Mouse (Mus musculus) B cell, adult 62 days (primary cell): ENCODE measurements around the gene Aamdc. TPM values are rescaled to one million over a fixed set of nuclear protein-coding genes. Genes with fewer than 3 reads are reported as not detected.

ENCODE experiments used
- total RNA-seq: library from RNA; stranded (reverse); gene quantifications from 4 replicates; pipeline ENCODE4 v1.2.4, GENCODE M21; 2023

The Aamdc gene
- total RNA-seq, result 7.7 to 11.3 TPM (median 10.0 TPM) in 4 replicates

DNA sequence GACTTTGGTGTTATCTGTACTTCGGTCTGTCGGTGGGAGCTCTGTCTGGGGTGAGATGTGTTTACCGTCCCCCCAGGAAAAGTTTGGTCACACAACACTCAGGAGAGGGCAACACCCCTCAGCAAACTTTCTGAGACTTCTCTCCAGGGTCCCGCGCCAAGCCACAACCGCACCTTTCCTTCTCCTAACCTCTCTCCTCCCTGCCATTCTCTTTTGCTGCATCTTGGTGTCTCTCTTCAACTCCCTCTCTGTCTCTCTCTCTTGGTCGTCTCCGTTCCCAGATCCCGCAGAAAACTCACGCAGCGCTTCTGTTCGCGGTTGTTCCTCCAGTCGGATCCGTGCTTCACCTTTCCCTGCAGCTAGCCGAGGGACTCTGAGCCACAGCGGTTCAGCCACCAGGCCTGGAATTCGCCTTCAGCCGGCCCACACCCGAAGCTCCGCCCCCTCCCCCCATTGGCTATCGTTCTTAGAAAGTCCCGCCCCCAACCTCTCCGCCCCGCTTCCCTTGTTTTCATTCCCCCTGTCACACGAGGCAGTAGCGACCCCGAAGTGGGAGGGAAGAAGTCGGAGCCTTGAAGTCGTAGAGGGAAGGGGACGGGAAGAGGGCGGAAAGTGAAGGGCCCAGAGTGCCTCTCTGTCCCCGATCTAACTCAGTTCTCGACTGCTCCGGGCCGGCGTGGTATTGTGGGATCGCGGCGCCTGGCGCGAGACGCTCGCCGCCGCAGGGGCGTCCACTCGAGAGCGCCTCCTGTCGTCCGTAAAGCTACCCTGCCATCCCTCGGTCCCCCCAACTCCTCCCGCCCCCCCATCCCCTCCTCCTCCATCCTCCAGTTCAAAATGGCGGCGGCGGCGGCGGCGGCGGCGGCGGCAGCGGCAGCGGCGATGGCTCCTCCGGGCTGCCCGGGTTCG is at the start of gene Aamdc, which contains the start of gene Rsf1:
Gene Aamdc, minus strand, starts transcription at position 431 of the 909 bp plus-strand sequence.
Gene Rsf1, plus strand, starts transcription at position 823 of the 909 bp plus-strand sequence.

Other genes starting within 250 kb of the Aamdc start
- 6.3 to 11.8 TPM (median 8.8 TPM) in 4 replicates for gene Usp35, start 247.5 kb downstream of the Aamdc start, total RNA-seq
- 0.52 to 1.5 TPM (median 0.73 TPM) in 4 replicates for gene Kctd21, start 247.2 kb downstream of the Aamdc start, total RNA-seq
- 10.4 to 17.9 TPM (median 14.1 TPM) in 4 replicates for gene Alg8, start 207.9 kb downstream of the Aamdc start, total RNA-seq
- gene Ndufc2, start 179.5 kb downstream of the Aamdc start, total RNA-seq, result 46.1 to 55.5 TPM (median 52.9 TPM) in 4 replicates
- not detected in 4 replicates for gene Thrsp, start 161.8 kb downstream of the Aamdc start, total RNA-seq
- gene Kctd14, start 128.2 kb downstream of the Aamdc start, total RNA-seq, result 6.8 to 8.2 TPM (median 7.8 TPM) in 4 replicates
- 86.7 to 105 TPM (median 94.3 TPM) in 4 replicates for gene Ints4, start 98.5 kb downstream of the Aamdc start, total RNA-seq
- 77.0 to 82.8 TPM (median 79.8 TPM) in 4 replicates for gene Rsf1, start 392 bp upstream of the Aamdc start, total RNA-seq
- 49.7 to 51.4 TPM (median 50.8 TPM) in 4 replicates for gene Clns1a, start 117.1 kb upstream of the Aamdc start, total RNA-seq
- gene Aqp11, start 158.8 kb upstream of the Aamdc start, total RNA-seq, result 0.28 to 1.3 TPM in 2 of 4 replicates, not detected in the others
- gene Pak1, start 209.0 kb upstream of the Aamdc start, total RNA-seq, result 1.0 to 3.1 TPM (median 2.3 TPM) in 4 replicates